Mouse (Mus musculus): ENCODE measurements around the gene Tmem121b. TPM values are rescaled to one million over a fixed set of nuclear protein-coding genes. Genes with fewer than 3 reads are reported as not detected.

The Tmem121b gene
- polyA plus RNA-seq, 1 experiment: not detected

GRCm38 (mm10) chr6:120480361-120480760 lies 13.2 kb downstream of the Tmem121b start:
- no peak for TF ChIP-seq GATA1 (IDR thresholded peaks at IDR 0.05; ENCODE audit: low read length)

- TF ChIP-seq GATA1 (IDR thresholded peaks at IDR 0.05; ENCODE audit: low read length): no peak
Measured at GRCm38 (mm10) chr6:120479302-120479701, 14.3 kb downstream of the Tmem121b start.

DNA sequence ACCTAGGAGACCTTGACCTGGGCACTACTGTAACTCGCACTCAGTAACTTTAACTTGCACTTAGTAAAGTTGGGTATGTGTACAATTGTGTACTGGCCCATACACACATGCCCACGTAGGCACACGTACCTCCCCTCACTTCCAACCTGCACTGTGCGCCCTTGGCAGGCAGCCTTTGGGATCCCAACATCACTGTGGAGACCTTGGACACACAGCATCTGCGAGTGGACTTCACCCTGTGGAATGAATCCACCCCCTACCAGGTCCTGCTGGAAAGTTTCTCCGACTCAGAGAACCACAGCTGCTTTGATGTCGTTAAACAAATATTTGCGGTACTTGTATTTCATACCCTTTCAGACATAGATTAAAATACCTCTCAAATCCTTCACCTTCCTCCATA lies 18.3 kb downstream of the Tmem121b start:
- no peak for TF ChIP-seq GATA1 (IDR thresholded peaks at IDR 0.05; ENCODE audit: low read length)

- no peak for TF ChIP-seq GATA1 (IDR thresholded peaks at IDR 0.05; ENCODE audit: low read length)
Measured at GRCm38 (mm10) chr6:120473427-120473826, 20.2 kb downstream of the Tmem121b start.

GRCm38 (mm10) chr6:120472455-120473140 lies 21.0 kb downstream of the Tmem121b start:
- no peak for TF ChIP-seq GATA1 (IDR thresholded peaks at IDR 0.05; ENCODE audit: low read length)

- no peak for TF ChIP-seq GATA1 (IDR thresholded peaks at IDR 0.05; ENCODE audit: low read length)
Measured at GRCm38 (mm10) chr6:120471991-120472441, 21.6 kb downstream of the Tmem121b start.

DNA sequence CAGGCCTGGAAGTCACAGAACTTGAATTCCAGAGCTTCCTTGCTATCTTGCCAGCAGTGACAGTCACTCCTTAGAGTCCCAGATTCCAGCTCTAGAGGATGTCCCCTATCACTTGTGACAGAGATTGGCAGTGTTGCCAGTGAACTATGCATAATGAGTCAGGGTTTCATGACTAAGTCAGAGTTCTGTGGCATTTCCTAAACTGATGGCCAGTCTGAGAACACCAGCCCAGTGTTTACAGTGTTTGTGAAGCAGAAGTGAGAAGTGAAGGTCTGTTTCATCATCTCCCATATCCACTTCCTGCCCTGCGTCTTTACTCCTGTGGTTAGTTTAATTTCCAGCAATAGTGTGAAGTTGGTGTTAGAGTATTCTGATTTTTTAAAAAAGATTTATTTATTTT lies 22.9 kb downstream of the Tmem121b start:
- TF ChIP-seq GATA1 (IDR thresholded peaks at IDR 0.05; ENCODE audit: low read length): no peak

DNA sequence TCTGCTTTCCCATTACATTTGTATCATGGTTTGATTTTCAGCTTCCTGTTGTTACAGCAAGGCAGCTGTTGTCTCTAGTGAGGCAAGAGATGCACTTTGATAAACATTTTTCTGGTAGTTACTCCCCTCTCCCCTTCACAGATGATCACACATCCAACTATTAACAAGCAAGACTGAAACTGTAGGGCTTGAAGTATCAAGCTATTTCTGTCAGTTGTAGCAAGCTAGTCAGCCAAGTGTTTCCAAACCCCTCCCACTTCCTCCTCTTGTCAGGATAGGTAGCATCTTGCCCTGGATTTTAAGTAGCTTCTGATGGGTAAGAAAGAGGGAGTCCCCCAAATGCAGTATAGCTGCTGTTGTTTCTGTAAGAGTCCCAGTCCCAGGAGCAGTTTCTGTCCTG lies 23.8 kb downstream of the Tmem121b start:
- no peak for TF ChIP-seq GATA1 (IDR thresholded peaks at IDR 0.05; ENCODE audit: low read length)

GRCm38 (mm10) chr6:120469268-120469667 lies 24.3 kb downstream of the Tmem121b start:
- TF ChIP-seq GATA1 (IDR thresholded peaks at IDR 0.05; ENCODE audit: low read length): no peak

DNA sequence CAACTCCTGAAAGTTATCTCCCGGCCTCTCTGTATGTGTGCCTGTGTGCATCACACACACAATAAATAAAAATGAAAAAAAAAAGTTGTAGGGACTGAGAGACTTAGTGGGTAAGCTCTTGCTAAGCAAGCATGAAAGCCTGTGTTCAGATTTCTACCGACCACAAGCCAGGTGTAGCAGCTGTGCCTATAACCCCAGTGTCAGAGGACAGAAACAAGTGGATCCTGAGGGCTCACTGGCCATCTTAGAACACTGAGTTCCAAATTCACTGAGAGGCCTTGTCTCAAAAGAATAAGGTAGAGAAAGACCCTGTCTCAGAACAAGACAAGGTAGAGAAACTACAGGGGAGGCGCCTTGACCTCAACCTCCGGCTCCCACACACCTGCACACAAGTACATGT lies 25.3 kb downstream of the Tmem121b start:
- no peak for TF ChIP-seq GATA1 (IDR thresholded peaks at IDR 0.05; ENCODE audit: low read length)

DNA sequence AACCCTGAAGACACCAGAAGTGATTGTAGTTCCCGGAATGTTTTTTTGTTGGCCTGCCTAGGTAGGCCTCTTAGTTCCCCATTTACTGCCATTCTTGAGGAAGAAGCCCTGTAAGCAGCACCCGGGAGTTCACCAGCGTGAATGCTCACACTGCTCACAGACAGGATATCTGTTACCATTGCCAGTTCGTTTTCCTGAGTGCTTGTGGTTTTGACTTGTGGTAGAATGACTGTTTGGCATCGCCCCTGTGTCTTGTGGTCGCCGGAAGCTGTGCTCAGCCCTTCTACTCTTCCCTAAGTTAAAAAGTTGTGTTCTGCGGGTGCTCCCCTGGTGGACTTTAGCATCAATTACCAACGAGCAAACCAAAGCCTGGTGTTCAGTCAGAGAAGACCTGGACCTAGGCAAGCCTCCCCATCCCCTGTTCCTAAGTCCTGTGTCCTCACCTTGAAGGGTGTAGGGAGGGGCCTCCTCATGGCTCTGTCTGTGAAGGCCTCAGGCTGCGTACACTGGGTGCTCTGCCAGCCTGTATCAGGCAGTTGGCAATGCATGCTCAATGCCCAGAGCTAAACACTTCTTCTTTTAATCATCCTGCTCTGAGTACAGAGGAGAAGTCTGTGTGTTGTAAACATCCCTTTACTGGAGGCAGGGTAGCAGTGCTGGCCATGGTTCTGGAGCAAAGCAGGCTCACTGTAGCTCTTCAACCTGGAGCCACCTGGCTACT lies 26.8 kb downstream of the Tmem121b start:
- no peak for TF ChIP-seq GATA1 (IDR thresholded peaks at IDR 0.05; ENCODE audit: low read length)

GRCm38 (mm10) chr6:120465393-120465792 lies 28.2 kb downstream of the Tmem121b start:
- TF ChIP-seq GATA1 (IDR thresholded peaks at IDR 0.05; ENCODE audit: low read length): no peak

DNA sequence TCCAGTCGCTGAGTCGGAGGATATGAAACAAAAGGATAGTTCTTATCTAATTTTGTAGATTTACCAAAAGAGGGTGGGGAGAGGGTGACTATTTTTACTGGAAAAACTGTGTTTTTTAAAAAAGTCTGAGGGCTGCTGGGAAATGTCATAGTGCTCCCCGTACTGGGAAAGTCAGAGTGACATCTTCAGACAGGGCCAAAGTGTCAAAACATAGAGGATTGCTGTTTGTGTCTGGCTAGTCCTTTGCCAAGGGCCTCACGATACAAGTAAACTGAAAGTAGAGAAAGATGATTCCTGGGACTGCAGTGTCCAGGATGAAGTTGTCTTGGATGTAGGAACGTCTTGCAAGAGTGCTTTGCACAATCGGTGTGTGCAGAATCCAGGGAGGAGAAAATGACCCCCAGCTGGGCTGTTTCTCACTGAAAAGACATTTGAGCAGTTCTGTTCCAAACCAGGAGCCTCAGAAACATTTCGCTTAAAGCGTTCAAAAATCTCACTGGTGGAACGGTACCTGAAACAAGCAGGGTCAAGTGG lies 29.1 kb downstream of the Tmem121b start:
- TF ChIP-seq GATA1 (IDR thresholded peaks at IDR 0.05; ENCODE audit: low read length): no peak

GRCm38 (mm10) chr6:120463884-120464283 lies 29.7 kb downstream of the Tmem121b start:
- no peak for TF ChIP-seq GATA1 (IDR thresholded peaks at IDR 0.05; ENCODE audit: low read length)

DNA sequence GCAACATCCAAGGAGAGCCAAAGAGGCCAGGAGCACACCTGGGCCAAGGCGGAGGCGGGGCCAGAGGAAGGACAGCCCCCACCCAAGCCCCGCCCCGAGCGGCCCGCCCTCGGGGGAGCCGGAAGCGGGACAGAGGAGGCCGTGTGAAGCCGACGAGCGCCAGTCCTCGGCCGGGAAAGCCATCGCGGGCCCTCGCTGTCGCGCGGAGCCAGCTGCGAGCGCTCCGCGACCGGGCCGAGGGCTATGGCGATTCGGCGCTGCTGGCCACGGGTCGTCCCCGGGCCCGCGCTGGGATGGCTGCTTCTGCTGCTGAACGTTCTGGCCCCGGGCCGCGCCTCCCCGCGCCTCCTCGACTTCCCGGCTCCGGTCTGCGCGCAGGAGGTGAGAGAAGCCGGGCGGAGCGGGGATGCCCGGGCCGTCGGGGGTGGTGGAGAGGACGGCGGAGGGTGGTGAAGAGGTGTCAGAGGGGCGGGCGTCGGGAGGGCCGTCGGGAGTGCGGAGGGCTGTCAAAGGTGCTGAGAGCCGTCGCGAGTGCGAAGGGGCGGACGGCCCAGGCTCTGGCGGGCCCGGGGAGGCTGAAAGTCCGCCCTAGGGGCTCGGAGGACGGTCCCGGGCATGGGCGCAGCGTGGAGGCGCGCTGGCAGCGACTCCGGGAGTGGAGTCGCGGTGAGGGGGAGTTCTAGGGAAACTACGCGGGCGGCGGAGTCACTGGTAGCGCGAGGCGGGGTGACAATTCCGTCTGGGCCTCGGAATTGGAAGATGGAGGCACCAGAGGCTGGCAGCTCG lies 30.3 kb downstream of the Tmem121b start, which contains the start of gene Il17ra:
TSS of gene Il17ra (plus strand) at position 162 of the 786 bp plus-strand sequence.
- TF ChIP-seq GATA1 (IDR thresholded peaks at IDR 0.05; ENCODE audit: low read length): no peak

- no peak for TF ChIP-seq GATA1 (IDR thresholded peaks at IDR 0.05; ENCODE audit: low read length)
Measured at GRCm38 (mm10) chr6:120462251-120462650, 31.4 kb downstream of the Tmem121b start.
